Mouse (Mus musculus) kidney, embryonic 14.5 days (tissue): ENCODE data around the gene Dhx16. TPM values are rescaled to one million over a fixed set of nuclear protein-coding genes. Genes with fewer than 3 reads are reported as not detected.

Source experiments
- ATAC-seq: fragments of 200-750 bp; cut with Nextera tagmentation; 2 replicates; pipeline ENCODE4 v1.8.0; 2017; ENCODE audit warnings: moderate number of reproducible peaks, mild to moderate bottlenecking, moderate TSS enrichment, moderate library complexity; ENCODE audit not compliant: low FRiP score, low TSS enrichment
- H3K27ac ChIP-seq: fragments of 300-500 bp; sonication (generic); 2 replicates; pipeline ENCODE4 v1.5.1; 2014; ENCODE audit warnings: low read depth, mild to moderate bottlenecking, low read length, moderate library complexity, mixed read lengths
- H3K27me3 ChIP-seq: fragments of 300-500 bp; sonication (generic); 2 replicates; pipeline ENCODE4 v1.6.1; 2014; ENCODE audit warnings: mild to moderate bottlenecking, low read length; ENCODE audit not compliant: control insufficient read depth, insufficient read depth
- H3K36me3 ChIP-seq: fragments of 300-500 bp; sonication (generic); 2 replicates; pipeline ENCODE4 v1.6.1; 2014; ENCODE audit warnings: low read length, mixed read lengths; ENCODE audit not compliant: control insufficient read depth, insufficient read depth
- H3K4me1 ChIP-seq: fragments of 300-500 bp; sonication (generic); 2 replicates; pipeline ENCODE4 v1.6.1; 2014; ENCODE audit warnings: low read length, mixed read lengths; ENCODE audit not compliant: control insufficient read depth, insufficient read depth
- H3K4me2 ChIP-seq: fragments of 300-500 bp; sonication (generic); replicated peaks from 2 replicates; pipeline ENCODE4 v1.6.1; 2014; ENCODE audit warnings: low read depth, mild to moderate bottlenecking, low read length
- H3K4me3 ChIP-seq: fragments of 300-500 bp; sonication (generic); 2 replicates; pipeline ENCODE4 v1.5.1; 2014; ENCODE audit warnings: mild to moderate bottlenecking, low read length
- H3K9ac ChIP-seq: fragments of 300-500 bp; sonication (generic); 2 replicates; pipeline ENCODE4 v1.6.1; 2014; ENCODE audit warnings: low read depth, mild to moderate bottlenecking, low read length, moderate library complexity
- H3K9me3 ChIP-seq: fragments of 300-500 bp; sonication (generic); 2 replicates; pipeline ENCODE4 v1.6.1; 2016; ENCODE audit warnings: low read length; ENCODE audit not compliant: control insufficient read depth
- WGBS: fragments of 180-500 bp; shearing (Covaris S2); extraction: QIAGEN DNeasy Blood & Tissue Kit; methylation state at CpG from one replicate; pipeline ENCODE4 v1.1.7; 2014; 5-methylcytosine and 5-hydroxymethylcytosine counted together
- polyA plus RNA-seq: library from polyadenylated mRNA; unstranded; fragments of >200 nt; fragmentation: Nextera tagmentation; extraction: Ambion mirVana; gene quantifications from 2 replicates; pipeline ENCODE4 v1.2.1, GENCODE M21; 2014

The Dhx16 gene
- polyA plus RNA-seq = 37.8 and 50.0 TPM in 2 replicates

DNA sequence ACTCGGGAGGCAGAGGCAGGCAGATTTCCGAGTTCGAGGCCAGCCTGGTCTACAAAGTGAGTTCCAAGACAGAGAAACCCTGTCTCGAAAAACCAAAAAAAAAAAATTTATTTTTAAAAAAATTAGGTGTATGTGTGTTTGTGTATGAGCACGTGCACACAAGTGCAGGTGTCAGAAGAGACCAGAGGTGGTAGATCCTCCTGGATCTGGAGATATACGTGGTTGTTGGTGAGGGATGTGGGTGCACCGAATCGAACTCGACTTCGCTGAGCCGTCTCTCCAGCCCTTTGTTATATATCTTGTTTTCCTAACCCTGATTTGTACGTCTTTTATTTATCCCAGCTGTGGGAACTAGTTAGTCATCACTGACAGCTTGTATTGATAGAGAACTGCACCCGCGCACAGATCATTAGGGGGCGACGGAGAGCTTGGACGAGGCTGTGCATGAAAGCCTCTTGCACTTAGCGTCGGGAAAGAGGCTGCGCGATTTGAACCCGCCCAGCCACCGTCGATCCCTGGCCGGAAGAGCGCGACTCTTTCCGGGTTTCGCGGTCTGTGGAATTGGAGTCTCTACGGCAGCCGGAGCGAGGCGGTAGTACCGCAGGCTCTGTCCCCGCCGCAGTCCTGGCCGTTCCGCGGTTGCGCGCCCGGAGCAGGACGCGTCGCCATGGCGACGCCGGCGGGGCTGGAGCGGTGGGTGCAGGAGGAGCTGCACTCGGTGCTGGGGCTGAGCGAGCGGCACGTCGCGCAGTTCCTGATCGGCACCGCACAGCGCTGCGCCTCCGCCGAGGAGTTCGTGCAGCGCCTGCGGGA lies at the start of gene Dhx16:
Gene Dhx16 (plus strand): TSS at position 575 of the 813 bp plus-strand sequence.
- Histone ChIP-seq H3K36me3 (peaks cover 47% of the 10 kb centered on the region), H3K4me2 (peak within 1 kb of the TSS; percentile 63), H3K9me3 (no peaks in the 10 kb centered on the region), H3K4me1 (no peaks in the 10 kb centered on the region; the same call in 1 of the 2 replicates), H3K9ac (peak within 1 kb of the TSS; percentile 91), H3K27ac (no peak within 1 kb of the TSS), H3K27me3 (no peaks in the 10 kb centered on the region), H3K4me3 (peak within 1 kb of the TSS; percentile 98)
- peak; percentile 90 for ATAC-seq
- WGBS = 6% methylated on average over 66 of the region's 66 CpGs

DNA sequence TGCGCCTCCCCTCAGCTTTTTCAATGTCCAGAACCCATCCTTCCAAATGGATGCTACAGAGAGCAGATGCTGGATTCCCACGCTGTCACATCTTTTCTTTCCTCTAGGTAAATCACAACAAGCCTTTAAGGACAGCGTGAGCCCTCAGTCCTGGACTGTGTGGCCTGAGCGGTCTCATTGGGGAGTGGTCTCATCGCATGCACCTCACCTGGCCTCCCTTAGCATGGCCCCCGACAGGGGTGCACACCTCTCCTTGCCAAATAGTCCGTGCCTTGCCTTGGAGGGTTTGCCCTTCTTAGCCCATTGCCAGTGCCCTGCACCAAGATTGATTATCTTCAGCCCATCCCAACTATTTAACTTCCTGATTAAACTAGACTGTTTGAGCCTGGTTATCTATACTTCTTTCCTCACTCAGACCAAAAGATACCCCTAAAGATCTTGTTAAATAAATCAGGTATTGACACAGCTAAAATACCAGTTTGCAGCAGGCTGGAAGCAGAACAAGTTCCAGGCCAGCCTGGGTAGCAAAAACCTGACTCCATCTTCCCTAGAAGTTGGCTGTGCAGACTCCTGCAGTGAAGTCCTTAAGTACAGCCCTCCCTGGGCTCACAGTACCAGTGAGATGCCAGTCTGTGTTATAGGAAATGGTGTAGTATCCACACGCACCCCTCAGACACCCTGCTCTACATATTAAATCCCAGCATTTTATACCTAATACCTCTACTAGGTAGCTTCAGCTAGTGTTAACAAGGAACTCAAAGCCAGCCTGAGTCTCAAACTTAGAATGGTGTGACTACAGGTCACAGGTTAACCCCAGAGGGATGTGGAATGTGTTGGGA lies 47.0 kb upstream of the Dhx16 start:
- peaks cover 57% of the 10 kb centered on the region for H3K36me3 ChIP-seq
- WGBS = 63% methylated on average over 8 of the region's 8 CpGs

DNA sequence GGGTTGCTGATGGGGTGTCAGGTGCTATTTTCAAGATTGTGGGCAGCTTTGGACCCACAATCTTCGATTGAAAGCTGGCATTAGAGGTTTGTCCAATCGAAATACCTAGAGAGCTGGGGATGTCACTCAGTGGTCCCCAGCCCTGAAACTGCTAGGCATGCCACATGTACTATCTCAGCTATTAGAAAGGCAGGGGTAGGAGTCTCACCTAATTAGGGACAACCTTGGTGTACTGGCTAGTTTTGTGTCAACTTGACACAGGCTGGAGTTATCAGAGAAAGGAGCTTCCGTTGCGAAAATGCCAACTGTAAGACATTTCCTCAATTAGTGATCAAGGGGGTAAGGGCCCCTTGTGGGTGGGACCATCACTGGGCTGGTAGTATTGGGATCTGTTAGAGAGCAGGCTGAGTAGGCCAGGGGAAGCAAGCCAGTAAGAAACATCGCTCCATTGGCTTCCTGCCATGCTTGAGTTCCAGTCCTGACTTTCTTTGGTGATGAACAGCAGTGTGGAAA lies 46.3 kb upstream of the Dhx16 start:
- H3K4me3 ChIP-seq = no peak overlapping the region
- 31% methylated on average over 5 of the region's 5 CpGs for WGBS
- ATAC-seq = no peak
- no peak overlapping the region for H3K27ac ChIP-seq
- no peak overlapping the region for H3K4me2 ChIP-seq
- peaks cover 26% of the 10 kb centered on the region for H3K4me1 ChIP-seq
- peaks cover 54% of the 10 kb centered on the region for H3K36me3 ChIP-seq
- no peaks in the 10 kb centered on the region for H3K27me3 ChIP-seq
- no peak overlapping the region for H3K9ac ChIP-seq
- no peaks in the 10 kb centered on the region for H3K9me3 ChIP-seq

More for the DNA sequence above, 47.0 kb upstream of the Dhx16 start:
- Histone ChIP-seq H3K9ac (no peak overlapping the region), H3K9me3 (no peaks in the 10 kb centered on the region), H3K27me3 (no peaks in the 10 kb centered on the region), H3K4me1 (peaks cover 26% of the 10 kb centered on the region), H3K27ac (no peak overlapping the region), H3K4me3 (no peak overlapping the region), H3K4me2 (no peak overlapping the region)
- ATAC-seq = no peak

DNA sequence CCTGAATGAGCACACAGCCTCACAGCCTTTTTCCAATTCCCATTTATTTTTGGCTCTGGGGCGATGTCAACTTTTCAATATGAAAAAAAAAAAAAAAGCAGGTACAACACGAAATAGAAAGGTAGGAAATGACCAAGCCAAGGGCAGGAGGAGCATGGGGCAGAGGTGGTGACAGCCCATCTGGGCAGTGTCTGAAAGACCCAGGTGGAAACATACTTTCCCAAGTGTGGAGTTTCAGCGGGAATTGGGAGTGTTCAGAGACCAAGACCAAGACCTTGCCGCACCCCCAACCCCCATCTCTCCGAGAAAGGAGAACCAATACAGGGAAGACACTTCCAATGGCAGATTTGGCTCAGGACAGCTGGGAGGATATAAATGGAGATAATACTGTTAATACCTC lies 45.7 kb upstream of the Dhx16 start:
- no peak overlapping the region for H3K9ac ChIP-seq
- no peak overlapping the region for H3K4me3 ChIP-seq
- H3K36me3 ChIP-seq = peaks cover 54% of the 10 kb centered on the region
- H3K9me3 ChIP-seq = no peaks in the 10 kb centered on the region
- H3K4me1 ChIP-seq = peaks cover 26% of the 10 kb centered on the region
- no peak overlapping the region for H3K27ac ChIP-seq
- H3K27me3 ChIP-seq = no peaks in the 10 kb centered on the region
- 55% methylated on average over 5 of the region's 5 CpGs for WGBS
- peak overlapping the region; percentile 78; the same call in 1 of the 2 replicates for H3K4me2 ChIP-seq
- ATAC-seq = no peak

DNA sequence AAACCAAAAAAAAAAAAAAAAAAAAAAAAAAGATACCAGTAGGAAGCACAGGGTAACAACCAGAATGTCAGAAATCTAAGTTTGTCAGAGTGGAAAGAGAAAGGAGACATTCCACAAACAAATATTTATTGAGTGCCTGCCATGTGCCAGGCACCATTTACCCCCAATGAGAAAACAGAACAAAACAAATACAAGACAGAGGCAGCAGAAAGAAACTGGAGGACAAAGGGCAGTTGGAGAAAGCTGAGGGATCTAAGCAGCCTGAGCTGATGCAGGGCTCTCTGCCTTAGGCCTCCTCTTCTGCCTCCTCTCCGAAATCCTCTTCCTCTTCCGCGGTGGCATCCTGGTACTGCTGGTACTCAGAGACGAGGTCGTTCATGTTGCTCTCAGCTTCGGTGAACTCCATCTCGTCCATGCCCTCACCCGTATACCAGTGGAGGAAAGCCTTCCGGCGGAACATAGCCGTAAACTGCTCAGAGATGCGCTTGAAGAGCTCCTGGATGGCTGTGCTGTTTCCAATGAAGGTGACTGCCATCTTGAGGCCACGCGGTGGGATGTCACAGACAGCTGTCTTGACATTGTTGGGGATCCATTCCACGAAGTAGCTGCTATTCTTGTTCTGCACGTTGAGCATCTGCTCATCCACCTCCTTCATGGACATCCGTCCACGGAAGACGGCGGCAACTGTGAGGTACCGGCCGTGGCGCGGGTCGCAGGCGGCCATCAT lies 44.8 kb upstream of the Dhx16 start:
- H3K4me2 ChIP-seq = peak overlapping the region; percentile 78
- H3K9me3 ChIP-seq = no peaks in the 10 kb centered on the region
- H3K36me3 ChIP-seq = peaks cover 54% of the 10 kb centered on the region
- H3K27ac ChIP-seq = no peak overlapping the region
- 70% methylated on average over 26 of the region's 26 CpGs for WGBS
- H3K9ac ChIP-seq = peak overlapping the region; percentile 87; the same call in 1 of the 2 replicates
- no peaks in the 10 kb centered on the region for H3K27me3 ChIP-seq
- H3K4me3 ChIP-seq = peak overlapping the region; percentile 91
- ATAC-seq = no peak
- peaks cover 28% of the 10 kb centered on the region for H3K4me1 ChIP-seq

DNA sequence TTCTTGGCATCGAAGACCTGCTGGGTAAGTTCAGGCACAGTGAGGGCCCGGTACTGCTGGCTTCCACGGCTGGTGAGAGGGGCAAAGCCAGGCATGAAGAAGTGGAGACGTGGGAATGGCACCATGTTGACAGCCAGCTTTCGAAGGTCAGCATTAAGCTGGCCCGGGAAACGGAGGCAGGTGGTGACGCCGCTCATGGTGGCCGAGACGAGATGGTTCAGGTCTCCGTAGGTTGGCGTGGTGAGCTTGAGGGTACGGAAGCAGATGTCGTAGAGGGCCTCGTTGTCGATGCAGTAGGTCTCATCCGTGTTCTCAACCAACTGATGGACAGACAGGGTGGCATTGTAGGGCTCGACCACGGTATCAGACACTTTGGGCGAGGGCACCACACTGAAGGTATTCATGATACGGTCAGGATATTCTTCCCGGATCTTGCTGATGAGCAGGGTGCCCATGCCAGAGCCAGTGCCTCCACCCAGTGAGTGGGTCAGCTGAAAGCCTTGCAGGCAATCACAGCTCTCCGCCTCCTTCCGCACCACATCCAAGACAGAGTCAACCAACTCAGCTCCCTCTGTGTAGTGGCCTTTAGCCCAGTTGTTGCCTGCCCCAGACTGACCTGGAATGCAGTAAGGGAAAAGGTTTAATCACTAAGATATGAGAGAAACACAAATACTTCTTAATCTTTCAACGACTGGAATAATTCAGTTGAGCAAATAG lies 44.0 kb upstream of the Dhx16 start:
- ATAC-seq = no peak
- no peak overlapping the region for H3K27ac ChIP-seq
- no peaks in the 10 kb centered on the region for H3K27me3 ChIP-seq
- H3K9ac ChIP-seq = peak overlapping the region; percentile 87
- 75% methylated on average over 26 of the region's 26 CpGs for WGBS
- H3K9me3 ChIP-seq = no peaks in the 10 kb centered on the region
- H3K36me3 ChIP-seq = peaks cover 54% of the 10 kb centered on the region
- H3K4me2 ChIP-seq = peak overlapping the region; percentile 78
- peak overlapping the region; percentile 91 for H3K4me3 ChIP-seq
- peaks cover 23% of the 10 kb centered on the region for H3K4me1 ChIP-seq

DNA sequence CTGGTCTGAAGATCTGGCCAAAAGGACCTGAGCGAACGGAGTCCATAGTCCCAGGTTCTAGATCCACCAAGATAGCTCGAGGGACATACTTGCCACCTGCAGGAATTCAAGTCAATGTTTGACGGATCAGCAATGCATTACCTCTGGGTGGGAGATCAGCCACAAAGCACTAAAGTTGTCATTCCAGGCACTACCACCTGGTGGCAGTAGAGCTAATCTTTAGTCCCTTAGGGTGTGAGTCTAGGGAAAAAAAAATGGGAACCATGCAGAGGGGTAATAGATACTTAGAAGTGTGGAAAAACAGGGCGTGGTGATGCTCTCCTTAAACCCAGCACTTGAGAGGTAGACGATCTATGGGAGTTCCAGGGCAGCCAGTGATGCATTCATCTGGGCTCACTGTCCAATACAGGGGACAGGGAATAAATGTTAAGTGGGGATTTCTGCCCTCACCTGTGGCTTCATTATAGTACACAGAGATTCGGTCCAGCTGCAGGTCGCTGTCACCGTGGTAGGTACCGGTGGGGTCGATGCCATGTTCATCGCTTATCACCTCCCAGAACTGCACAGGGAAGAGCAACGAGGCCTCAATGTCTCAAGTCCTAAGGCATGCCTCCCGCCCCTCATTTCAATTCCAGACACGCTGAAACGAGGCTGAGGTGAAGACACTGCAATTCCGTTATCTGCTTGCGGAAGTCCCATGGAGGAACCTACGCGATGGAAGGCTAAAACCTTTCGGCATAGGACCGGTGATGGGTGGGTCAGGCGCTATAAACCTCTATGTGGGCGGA lies 43.2 kb upstream of the Dhx16 start:
- Histone ChIP-seq H3K9me3 (no peaks in the 10 kb centered on the region), H3K9ac (peak overlapping the region; percentile 87), H3K4me2 (peak overlapping the region; percentile 78), H3K4me1 (peaks cover 23% of the 10 kb centered on the region), H3K27me3 (no peaks in the 10 kb centered on the region), H3K36me3 (peaks cover 49% of the 10 kb centered on the region), H3K4me3 (peak overlapping the region; percentile 91), H3K27ac (peak overlapping the region; percentile 97)
- 7% methylated on average over 24 of the region's 24 CpGs for WGBS
- no peak for ATAC-seq
